Mouse (Mus musculus) neutrophil, adult 5-6 weeks (primary cell): ENCODE data around the gene Hoxd9. TPM values are rescaled to one million over a fixed set of nuclear protein-coding genes. Genes with fewer than 3 reads are reported as not detected.

ENCODE experiments used
- ATAC-seq: fragments of 151-379, 151-347 bp; 2 replicates; pipeline ENCODE4 v1.8.0; 2017; ENCODE audit warnings: mild to moderate bottlenecking, moderate TSS enrichment; ENCODE audit not compliant: insufficient number of reproducible peaks, poor library complexity, low FRiP score, severe bottlenecking; ENCODE audit errors: extremely low read depth
- total RNA-seq: library from RNA; stranded (forward); fragments of 200-1000 nt; gene quantifications from 2 replicates; pipeline ENCODE4 v1.2.3, GENCODE M21; 2017

Hoxd9 gene
- total RNA-seq, 1 experiment from 2014 or later: not detected

DNA sequence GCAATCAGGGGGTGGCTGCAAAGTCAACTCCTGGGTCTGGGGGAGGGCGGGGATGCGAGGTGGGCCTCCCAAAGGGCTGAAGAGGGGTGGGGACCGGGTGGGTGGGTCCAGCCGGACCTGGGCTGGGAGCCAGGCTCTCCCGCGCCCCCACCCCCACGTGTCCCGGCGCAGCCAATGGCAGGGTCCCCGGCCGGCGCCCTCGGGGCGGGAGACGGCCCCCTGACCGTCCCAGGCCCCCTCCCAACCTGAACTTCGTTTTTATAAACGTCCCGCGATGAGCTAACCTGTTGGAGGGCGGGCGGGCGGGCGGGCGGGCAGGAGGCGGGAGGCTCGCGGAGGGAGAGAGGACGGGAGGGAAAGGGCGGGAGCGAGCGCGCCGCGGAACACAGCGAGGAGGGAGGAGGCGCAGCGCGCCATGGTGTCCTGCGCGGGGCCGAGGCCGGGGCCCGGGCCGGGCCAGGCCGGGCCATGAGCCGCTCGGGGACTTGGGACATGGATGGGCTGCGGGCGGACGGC lies 29.6 kb upstream of the Hoxd9 start, which contains the start of gene Hoxd13:
Hoxd13 (plus strand) TSS at position 469 of the 516 bp plus-strand sequence.
- ATAC-seq: no peak

- ATAC-seq: no peak
These were observed 28.9 kb upstream of the Hoxd9 start for GRCm38 (mm10) chr2:74668370-74669229.

DNA sequence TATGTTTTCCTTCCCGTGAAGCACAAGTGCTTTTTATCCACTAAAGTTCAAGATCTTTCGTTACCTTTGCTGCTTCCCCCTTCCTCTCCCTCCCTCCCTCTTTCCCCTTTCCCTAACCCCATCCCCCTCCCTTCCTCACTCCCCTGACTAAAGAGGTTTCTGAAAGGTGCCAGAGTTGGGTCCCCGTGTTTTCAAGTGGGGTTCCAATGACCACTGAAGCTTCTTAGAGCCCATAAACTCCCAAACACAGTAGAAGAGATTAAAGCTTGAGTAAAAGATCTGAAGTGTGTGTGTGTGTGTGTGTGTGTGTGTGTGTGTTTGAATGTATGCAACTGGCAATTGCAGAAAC lies 28.3 kb upstream of the Hoxd9 start:
- ATAC-seq: no peak

DNA sequence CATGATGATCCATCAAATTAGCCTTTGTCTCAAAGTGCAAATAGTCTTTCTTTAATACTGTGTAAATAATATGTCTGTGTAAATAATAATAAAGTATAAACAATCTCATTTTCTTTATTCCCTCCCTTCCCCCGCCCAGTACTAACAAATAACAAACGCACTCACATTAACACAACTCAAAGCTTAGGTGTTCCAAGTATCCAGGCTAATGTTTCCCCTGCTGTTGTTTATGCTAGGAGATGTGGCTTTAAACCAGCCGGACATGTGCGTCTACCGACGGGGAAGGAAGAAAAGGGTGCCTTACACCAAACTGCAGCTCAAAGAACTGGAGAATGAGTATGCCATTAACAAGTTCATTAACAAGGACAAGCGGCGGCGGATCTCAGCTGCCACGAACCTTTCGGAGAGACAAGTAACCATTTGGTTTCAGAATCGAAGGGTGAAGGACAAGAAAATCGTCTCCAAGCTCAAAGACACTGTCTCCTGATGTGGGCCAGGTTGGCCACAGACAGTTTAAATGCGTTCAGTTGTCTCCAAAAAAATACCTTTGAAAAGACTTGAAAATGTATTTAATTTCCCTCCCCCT lies 27.8 kb upstream of the Hoxd9 start:
- ATAC-seq: no peak

DNA sequence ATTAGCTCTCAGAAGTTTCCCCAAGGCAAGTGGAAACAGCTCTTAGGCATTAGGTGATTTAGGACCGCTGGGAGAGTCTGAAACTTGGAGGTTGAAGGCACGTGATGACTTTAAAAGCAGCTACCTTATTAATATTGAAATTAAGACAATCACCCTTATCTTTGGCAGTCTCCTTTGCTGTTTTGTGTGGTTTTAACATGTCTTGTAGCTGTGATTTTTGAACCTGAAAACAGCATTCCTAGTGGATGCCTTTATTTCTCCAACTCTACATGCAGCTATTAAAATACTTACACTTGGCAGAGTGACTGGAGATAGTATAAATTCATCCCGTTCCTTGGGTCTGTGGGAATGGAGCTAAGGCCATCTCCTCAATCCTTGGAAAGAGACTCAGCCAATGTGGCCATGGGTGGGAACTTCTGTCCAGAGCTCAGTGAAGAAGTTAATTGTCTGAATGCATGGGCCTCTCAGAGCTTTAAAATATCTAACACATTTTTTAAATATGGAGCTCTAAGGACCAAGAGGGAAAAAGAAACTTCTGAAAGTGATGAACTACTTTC lies 26.8 kb upstream of the Hoxd9 start:
- no peak for ATAC-seq

DNA sequence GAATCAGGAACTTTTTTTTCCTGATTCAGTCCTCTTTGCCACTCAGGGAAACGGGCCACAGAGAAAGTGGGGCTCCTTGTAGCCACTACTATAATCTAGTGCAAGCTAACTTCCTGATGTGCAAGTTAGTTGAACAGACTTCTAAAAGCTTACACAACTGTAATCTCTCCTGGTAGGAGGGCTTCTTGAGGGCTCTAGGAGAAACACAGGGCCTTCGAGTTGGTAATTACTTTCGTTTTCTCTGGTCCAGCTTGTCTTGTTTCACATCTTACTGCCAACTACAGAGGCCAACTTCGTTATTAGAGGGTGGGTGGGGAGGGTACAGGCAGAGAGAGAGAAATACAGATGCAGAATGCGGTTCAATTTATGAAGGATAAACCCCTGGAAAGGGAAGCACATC lies 25.7 kb upstream of the Hoxd9 start:
- no peak for ATAC-seq

- ATAC-seq: peak; percentile 55; the same call in 1 of the 2 replicates
These were observed 24.8 kb upstream of the Hoxd9 start for GRCm38 (mm10) chr2:74672481-74673362.

DNA sequence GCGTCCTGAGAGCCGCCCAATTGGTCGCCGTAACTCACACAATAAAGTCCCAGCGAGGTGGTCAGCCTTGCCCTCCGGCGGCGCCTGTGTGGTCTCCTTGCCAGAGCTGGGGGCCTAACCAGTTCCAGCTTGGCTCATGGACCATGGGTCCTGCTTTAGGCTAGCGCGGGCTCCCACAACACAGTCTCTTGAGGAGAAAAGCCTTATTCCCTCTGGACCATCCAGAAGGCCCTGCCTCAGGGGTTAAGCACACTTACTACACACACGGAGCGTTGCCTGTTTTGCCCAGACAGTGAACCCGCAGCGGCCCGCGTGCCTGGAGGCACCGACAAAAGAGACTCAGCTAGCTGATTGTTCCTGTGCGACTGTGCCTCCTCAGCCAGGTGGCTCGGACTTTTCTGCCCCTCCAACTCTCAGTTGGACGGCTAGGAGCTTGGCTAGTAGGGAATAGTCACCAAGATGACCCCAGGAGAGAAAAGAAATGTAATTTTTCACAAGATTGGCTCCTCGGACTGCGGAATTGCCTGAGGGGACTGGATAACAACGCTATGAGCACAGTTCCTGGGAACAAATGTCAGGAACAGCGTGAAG lies 23.6 kb upstream of the Hoxd9 start:
- no peak for ATAC-seq

DNA sequence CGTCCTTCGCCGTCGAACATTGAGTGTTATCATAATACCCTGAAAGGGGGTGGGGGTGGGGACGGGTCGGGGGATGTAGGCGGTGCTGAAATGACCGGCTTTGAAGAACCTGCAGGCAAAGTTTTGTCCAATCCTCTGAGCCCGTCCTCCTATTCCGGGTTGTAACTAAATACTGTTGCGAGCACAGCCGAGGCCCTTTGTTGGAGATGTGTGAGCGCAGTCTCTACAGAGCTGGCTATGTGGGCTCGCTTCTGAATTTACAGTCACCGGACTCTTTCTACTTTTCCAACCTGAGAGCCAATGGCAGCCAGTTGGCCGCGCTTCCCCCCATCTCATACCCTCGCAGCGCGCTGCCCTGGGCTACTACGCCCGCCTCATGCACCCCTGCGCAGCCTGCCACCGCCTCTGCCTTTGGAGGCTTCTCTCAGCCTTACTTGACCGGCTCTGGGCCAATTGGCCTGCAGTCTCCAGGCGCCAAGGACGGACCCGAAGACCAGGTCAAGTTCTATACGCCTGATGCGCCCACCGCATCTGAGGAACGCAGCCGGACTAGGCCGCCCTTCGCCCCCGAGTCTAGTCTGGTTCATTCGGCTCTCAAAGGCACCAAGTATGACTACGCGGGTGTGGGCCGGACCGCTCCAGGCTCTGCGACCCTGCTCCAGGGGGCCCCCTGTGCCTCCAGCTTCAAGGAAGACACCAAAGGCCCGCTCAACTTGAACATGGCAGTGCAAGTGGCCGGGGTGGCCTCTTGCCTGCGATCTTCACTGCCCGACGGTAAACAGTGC lies 22.5 kb upstream of the Hoxd9 start, which contains the start of gene Hoxd12:
Hoxd12 (plus strand) TSS at position 133 of the 785 bp plus-strand sequence.
- no peak for ATAC-seq

DNA sequence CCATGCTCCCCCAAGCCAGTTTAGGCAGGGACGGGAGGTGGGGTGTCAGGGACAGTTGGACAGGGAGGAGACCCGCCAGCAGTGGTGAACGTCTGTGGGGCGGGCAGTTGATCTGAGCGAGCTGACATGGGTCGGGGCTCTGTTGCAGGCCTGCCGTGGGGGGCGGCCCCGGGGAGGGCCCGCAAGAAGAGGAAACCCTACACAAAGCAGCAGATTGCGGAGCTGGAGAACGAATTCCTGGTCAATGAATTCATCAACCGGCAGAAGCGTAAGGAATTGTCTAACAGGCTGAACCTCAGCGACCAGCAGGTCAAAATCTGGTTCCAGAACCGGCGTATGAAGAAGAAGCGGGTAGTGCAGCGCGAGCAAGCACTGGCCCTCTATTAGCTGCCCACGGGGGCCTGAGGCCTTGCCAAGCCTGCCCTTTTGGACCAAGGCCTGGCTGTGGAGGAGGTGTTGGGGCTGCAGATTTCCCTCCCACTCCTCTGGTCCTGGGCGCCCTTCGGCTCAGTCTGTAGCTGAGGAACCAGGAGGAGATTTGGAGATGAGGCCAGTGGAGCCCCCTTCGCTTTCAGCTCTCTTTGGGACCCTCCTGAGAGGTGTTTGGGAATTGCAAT lies 21.8 kb upstream of the Hoxd9 start:
- no peak for ATAC-seq

- ATAC-seq: no peak
These were observed 21.0 kb upstream of the Hoxd9 start for GRCm38 (mm10) chr2:74676376-74677052.

DNA sequence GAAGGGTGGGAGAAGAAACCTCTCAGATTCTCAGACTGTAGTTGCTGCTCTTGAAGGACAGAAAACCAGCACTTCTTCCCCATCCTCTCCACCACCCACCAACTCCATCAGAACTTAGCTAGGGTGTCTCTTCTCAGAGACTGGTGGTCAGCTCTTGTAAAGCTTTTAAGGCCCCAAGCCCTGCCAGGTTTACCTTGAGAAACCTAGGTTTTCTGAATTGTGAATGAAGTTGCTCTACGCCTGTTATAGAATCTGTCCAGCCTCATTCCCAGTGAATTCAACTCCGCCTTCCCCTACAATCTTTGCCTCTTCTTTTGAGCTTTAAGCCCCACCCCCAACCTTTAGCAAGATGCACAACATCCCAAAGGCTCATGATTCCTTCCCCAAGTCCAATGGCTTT lies 20.4 kb upstream of the Hoxd9 start:
- no peak for ATAC-seq

DNA sequence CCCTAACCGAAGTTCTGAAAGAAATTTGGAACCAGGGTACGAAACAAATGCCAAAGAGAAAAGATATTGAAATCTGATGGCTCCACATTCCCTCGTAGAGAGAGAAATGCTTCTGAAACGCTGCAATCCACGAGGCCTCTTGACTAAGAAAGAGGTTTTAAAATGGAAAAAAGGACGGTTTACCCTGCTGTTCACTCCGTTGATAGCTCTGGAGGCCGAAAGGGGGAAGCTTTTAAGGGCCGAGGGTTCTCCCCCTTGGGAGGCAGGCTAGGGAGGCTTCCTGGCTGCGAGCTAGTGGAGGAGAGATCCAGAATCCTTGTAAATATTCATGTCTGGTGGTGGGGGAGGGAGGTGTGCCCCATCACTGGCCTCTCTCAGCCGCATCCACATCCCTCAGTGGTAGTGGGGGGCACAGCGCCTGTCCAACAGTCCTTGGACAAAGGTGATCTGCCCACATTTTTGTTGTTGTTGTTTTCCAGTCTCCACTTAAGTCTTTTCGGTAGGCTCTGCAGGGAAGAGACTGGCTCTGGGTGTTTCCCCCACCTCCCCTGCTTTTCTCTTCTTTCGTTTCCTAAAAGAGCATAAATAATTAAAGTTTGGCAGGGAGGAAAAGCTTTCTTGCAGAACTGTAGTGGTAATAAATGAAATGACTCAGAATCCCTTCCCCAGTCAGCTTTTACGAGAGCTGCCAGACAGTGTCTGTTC lies 18.5 kb upstream of the Hoxd9 start, which contains the start of gene Hoxd11:
Hoxd11 (plus strand) TSS at position 667 of the 705 bp plus-strand sequence.
- no peak for ATAC-seq

DNA sequence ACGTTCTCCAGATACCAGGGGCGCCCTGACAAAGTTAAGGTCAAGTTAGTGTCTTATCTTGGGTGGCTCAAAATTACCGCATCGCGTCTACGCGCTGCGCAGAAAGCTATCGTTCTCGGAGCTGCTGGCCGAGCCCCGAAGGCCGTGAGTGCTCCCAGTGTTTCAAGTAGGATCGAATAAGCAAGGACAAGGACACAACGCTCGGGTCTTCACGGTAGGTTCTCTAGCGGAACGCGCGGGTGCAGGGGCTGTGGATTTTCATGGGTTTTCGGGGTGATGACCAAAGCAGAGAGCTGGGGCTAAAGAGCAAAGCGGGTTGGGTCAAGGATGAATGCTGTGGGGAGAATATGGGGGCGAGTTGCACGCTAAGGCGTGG lies 17.9 kb upstream of the Hoxd9 start:
- ATAC-seq: no peak

GRCm38 (mm10) chr2:74679980-74680379 lies 17.5 kb upstream of the Hoxd9 start:
- no peak for ATAC-seq
